Mouse (Mus musculus): ENCODE measurements around the gene Ptpa. TPM values are rescaled to one million over a fixed set of nuclear protein-coding genes. Genes with fewer than 3 reads are reported as not detected.

Gene Ptpa
- polyA plus RNA-seq, 1 experiment from 2014 or later: 145 TPM

- Histone ChIP-seq H3K9ac (peak overlapping the region; percentile 12; the same call in 1 of the 2 replicates), H3K27me3 (no peaks in the 10 kb centered on the region), H3K9me3 (no peaks in the 10 kb centered on the region), H3K36me3 (peaks cover 62% of the 10 kb centered on the region), H3K4me3 (0 out of 2 replicates have a peak overlapping the region, but pooled peaks have one; percentile 12), H3K4me2 (replicated peaks) (peak overlapping the region; percentile 49), H3K27ac (peak overlapping the region; percentile 100), H3K4me1 (peaks cover 63% of the 10 kb centered on the region)
- ATAC-seq (ENCODE audit: insufficient number of reproducible peaks, insufficient read depth, low FRiP score, low TSS enrichment): peak; percentile 41; the same call in 1 of the 2 replicates
- whole genome bisulfite sequencing: 10% methylated on average over 12 of the region's 12 CpGs
Measured at GRCm38 (mm10) chr2:30440701-30441517, 25.1 kb downstream of the Ptpa start.

- peaks cover 67% of the 10 kb centered on the region for H3K36me3 ChIP-seq
- peak overlapping the region; percentile 46 for H3K9ac ChIP-seq
- peaks cover 67% of the 10 kb centered on the region for H3K4me1 ChIP-seq
- H3K4me2 ChIP-seq (replicated peaks): peak overlapping the region; percentile 49
- WGBS: 1% methylated on average over 15 of the region's 15 CpGs
- H3K27me3 ChIP-seq: no peaks in the 10 kb centered on the region
- H3K9me3 ChIP-seq: no peaks in the 10 kb centered on the region
- peak overlapping the region; percentile 100 for H3K27ac ChIP-seq
- peak; percentile 62 for ATAC-seq (ENCODE audit: insufficient number of reproducible peaks, insufficient read depth, low FRiP score, low TSS enrichment)
- peak overlapping the region; percentile 12 for H3K4me3 ChIP-seq
Measured at GRCm38 (mm10) chr2:30441518-30442497, 26.0 kb downstream of the Ptpa start.

DNA sequence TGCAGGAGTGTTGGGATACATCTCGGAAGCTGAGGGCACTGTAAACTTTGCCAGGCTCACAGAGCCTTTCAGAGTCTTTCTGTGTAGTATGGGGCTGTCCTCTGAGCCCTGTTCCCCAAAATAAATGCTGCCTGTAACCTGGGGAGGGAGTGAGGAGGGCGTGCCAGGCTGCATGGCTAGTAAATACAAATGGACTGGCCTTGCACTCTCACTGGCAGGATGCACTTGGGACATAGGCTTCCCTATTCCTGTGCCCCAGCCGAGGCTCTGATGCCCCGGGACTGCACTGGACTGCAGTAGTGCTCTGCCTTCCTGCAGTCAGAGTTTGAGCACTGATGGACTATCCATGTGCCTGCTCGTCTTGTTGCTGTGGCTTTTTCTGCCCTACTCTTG lies 26.7 kb downstream of the Ptpa start:
- peaks cover 71% of the 10 kb centered on the region for H3K36me3 ChIP-seq

GRCm38 (mm10) chr2:30443281-30443680 lies 27.4 kb downstream of the Ptpa start:
- peak overlapping the region; percentile 8; the same call in 1 of the 2 replicates for H3K9ac ChIP-seq
- H3K4me1 ChIP-seq: peaks cover 67% of the 10 kb centered on the region
- no peaks in the 10 kb centered on the region for H3K27me3 ChIP-seq
- H3K9me3 ChIP-seq: no peaks in the 10 kb centered on the region
- no peak for ATAC-seq (ENCODE audit: insufficient number of reproducible peaks, insufficient read depth, low FRiP score, low TSS enrichment)
- peak overlapping the region; percentile 100 for H3K27ac ChIP-seq
- peaks cover 69% of the 10 kb centered on the region for H3K36me3 ChIP-seq
- H3K4me3 ChIP-seq: no peak overlapping the region
- 47% methylated on average over 4 of the region's 4 CpGs for WGBS
- H3K4me2 ChIP-seq (replicated peaks): no peak overlapping the region

More for the DNA sequence above, 26.7 kb downstream of the Ptpa start:
- Histone ChIP-seq H3K9ac (peak overlapping the region; percentile 46), H3K4me3 (peak overlapping the region; percentile 12), H3K4me2 (replicated peaks) (peak overlapping the region; percentile 49), H3K27ac (peak overlapping the region; percentile 100), H3K27me3 (no peaks in the 10 kb centered on the region), H3K4me1 (peaks cover 67% of the 10 kb centered on the region), H3K9me3 (no peaks in the 10 kb centered on the region)
- WGBS: 28% methylated on average over 5 of the region's 5 CpGs
- ATAC-seq (ENCODE audit: insufficient number of reproducible peaks, insufficient read depth, low FRiP score, low TSS enrichment): no peak

GRCm38 (mm10) chr2:30444006-30444405 lies 28.2 kb downstream of the Ptpa start:
- Histone ChIP-seq H3K4me3 (no peak overlapping the region), H3K27me3 (no peaks in the 10 kb centered on the region), H3K4me2 (replicated peaks) (no peak overlapping the region), H3K9ac (peak overlapping the region; percentile 8; the same call in 1 of the 2 replicates), H3K36me3 (peaks cover 64% of the 10 kb centered on the region), H3K4me1 (peaks cover 67% of the 10 kb centered on the region), H3K9me3 (no peaks in the 10 kb centered on the region), H3K27ac (peak overlapping the region; percentile 100)
- 57% methylated on average over 5 of the region's 5 CpGs for WGBS
- ATAC-seq (ENCODE audit: insufficient number of reproducible peaks, insufficient read depth, low FRiP score, low TSS enrichment): no peak

DNA sequence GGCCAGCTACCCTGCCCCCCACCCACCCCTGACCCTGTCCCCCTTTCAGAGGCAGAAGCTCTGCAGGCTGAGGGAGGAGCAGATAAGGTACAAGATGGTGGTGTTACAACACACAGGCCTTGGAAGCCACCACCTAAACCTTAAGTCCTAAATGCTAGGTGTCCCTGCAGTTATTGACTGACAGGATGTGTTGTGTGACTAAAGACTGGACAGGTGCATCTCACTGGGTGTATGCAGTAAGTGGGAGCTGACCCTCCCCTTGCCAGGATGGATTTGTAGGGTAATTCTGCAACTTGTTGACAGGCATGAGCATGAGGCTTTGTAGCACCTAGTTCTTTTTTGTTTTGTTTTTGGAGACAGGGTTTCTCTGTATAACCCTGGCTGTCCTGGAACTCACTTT lies 28.6 kb downstream of the Ptpa start:
- Histone ChIP-seq H3K27ac (peak overlapping the region; percentile 100), H3K4me1 (peaks cover 65% of the 10 kb centered on the region), H3K4me3 (no peak overlapping the region), H3K9ac (no peak overlapping the region), H3K36me3 (peaks cover 64% of the 10 kb centered on the region), H3K9me3 (no peaks in the 10 kb centered on the region), H3K4me2 (replicated peaks) (no peak overlapping the region), H3K27me3 (no peaks in the 10 kb centered on the region)
- no peak for ATAC-seq (ENCODE audit: insufficient number of reproducible peaks, insufficient read depth, low FRiP score, low TSS enrichment)

GRCm38 (mm10) chr2:30445312-30445711 lies 29.5 kb downstream of the Ptpa start:
- H3K4me3 ChIP-seq: no peak overlapping the region
- H3K4me2 ChIP-seq (replicated peaks): peak overlapping the region; percentile 3; the same call in 1 of the 2 replicates
- WGBS: 10% methylated on average over 2 of the region's 2 CpGs
- ATAC-seq (ENCODE audit: insufficient number of reproducible peaks, insufficient read depth, low FRiP score, low TSS enrichment): no peak
- peaks cover 65% of the 10 kb centered on the region for H3K36me3 ChIP-seq
- peaks cover 56% of the 10 kb centered on the region for H3K4me1 ChIP-seq
- peaks cover 6% of the 10 kb centered on the region for H3K9me3 ChIP-seq
- H3K27ac ChIP-seq: peak overlapping the region; percentile 100
- H3K9ac ChIP-seq: peak overlapping the region; percentile 25; the same call in 1 of the 2 replicates
- no peaks in the 10 kb centered on the region for H3K27me3 ChIP-seq

GRCm38 (mm10) chr2:30446891-30447826 lies 31.3 kb downstream of the Ptpa start:
- no peak for ATAC-seq (ENCODE audit: insufficient number of reproducible peaks, insufficient read depth, low FRiP score, low TSS enrichment)
- 80% methylated on average over 10 of the region's 10 CpGs for WGBS
- Histone ChIP-seq H3K27ac (peak overlapping the region; percentile 100; the same call in 1 of the 2 replicates), H3K4me2 (replicated peaks) (no peak overlapping the region), H3K4me3 (no peak overlapping the region), H3K27me3 (no peaks in the 10 kb centered on the region), H3K9me3 (peaks cover 8% of the 10 kb centered on the region), H3K36me3 (peaks cover 70% of the 10 kb centered on the region), H3K9ac (peak overlapping the region; percentile 30; the same call in 1 of the 2 replicates), H3K4me1 (peaks cover 41% of the 10 kb centered on the region)

DNA sequence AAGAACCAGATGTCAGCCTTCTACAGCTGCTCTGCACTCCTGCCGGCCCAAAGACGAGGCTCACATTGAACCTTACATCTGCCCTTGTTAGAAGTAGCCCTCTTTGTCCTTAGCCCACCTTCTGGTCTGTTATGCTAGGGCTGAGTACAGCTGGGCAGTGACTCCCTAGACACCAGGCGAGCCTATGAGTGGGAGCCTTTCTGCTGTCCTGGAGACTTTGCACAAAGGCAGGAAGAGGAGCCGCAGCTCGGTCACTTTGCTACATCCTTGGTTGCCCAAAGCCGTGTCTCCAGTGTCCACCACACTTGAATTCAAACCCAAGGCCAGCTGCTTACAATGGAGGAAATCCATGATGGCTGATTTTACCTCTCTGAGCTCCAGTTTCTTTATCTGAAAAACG lies 32.5 kb downstream of the Ptpa start:
- Histone ChIP-seq H3K4me2 (replicated peaks) (no peak overlapping the region), H3K4me3 (no peak overlapping the region), H3K27ac (no peak overlapping the region), H3K9me3 (peaks cover 8% of the 10 kb centered on the region), H3K27me3 (no peaks in the 10 kb centered on the region), H3K4me1 (peaks cover 29% of the 10 kb centered on the region), H3K9ac (no peak overlapping the region), H3K36me3 (peaks cover 64% of the 10 kb centered on the region)
- WGBS: 82% methylated on average over 7 of the region's 7 CpGs
- no peak for ATAC-seq (ENCODE audit: insufficient number of reproducible peaks, insufficient read depth, low FRiP score, low TSS enrichment)

- H3K9me3 ChIP-seq: peaks cover 8% of the 10 kb centered on the region
- no peak overlapping the region for H3K9ac ChIP-seq
- H3K4me1 ChIP-seq: peaks cover 7% of the 10 kb centered on the region
- H3K27ac ChIP-seq: no peak overlapping the region
- no peak for ATAC-seq (ENCODE audit: insufficient number of reproducible peaks, insufficient read depth, low FRiP score, low TSS enrichment)
- no peak overlapping the region for H3K4me3 ChIP-seq
- no peaks in the 10 kb centered on the region for H3K27me3 ChIP-seq
- H3K36me3 ChIP-seq: peaks cover 44% of the 10 kb centered on the region
- H3K4me2 ChIP-seq (replicated peaks): no peak overlapping the region
- WGBS: 74% methylated on average over 1 of the region's 1 CpGs
Measured at GRCm38 (mm10) chr2:30450530-30450929, 34.7 kb downstream of the Ptpa start.
